Mouse (Mus musculus) stomach, postnatal 0 days (tissue): ENCODE measurements around the gene Eci2. TPM values are rescaled to one million over a fixed set of nuclear protein-coding genes. Genes with fewer than 3 reads are reported as not detected.
"Not testable (repeated sequence)": the region's sequence is repeated elsewhere in the genome, so short reads cannot be mapped to it uniquely, and the experiment has no call there.

ENCODE experiments used
- ATAC-seq: fragments of 200-750 bp; cut with Nextera tagmentation; 2 replicates; pipeline ENCODE4 v1.8.0; 2017; ENCODE audit not compliant: low FRiP score, low TSS enrichment
- DNase-seq: peaks from one replicate; pipeline ENCODE4 v3.0.0-alpha.2; 2016; ENCODE audit warnings: low spot score
- H3K27ac ChIP-seq: fragments of 300-500 bp; sonication (generic); replicated peaks from 2 replicates; pipeline ENCODE4 v1.5.1; 2014; ENCODE audit warnings: mild to moderate bottlenecking, control low read depth
- H3K27me3 ChIP-seq: fragments of 300-500 bp; sonication (generic); 2 replicates; pipeline ENCODE4 v1.6.1; 2014; ENCODE audit warnings: low read length; ENCODE audit not compliant: control insufficient read depth, insufficient read depth
- H3K36me3 ChIP-seq: fragments of 300-500 bp; sonication (generic); 2 replicates; pipeline ENCODE4 v1.6.1; 2014; ENCODE audit warnings: low read length, mixed read lengths; ENCODE audit not compliant: control insufficient read depth, insufficient read depth
- H3K4me1 ChIP-seq: fragments of 300-500 bp; sonication (generic); replicated peaks from 2 replicates; pipeline ENCODE4 v1.6.1; 2014; ENCODE audit warnings: antibody characterized with exemption; ENCODE audit not compliant: control insufficient read depth, insufficient read depth
- H3K4me2 ChIP-seq: fragments of 300-500 bp; sonication (generic); replicated peaks from 2 replicates; pipeline ENCODE4 v1.6.1; 2014; ENCODE audit warnings: low read depth, mild to moderate bottlenecking, control low read depth, moderate library complexity
- H3K4me3 ChIP-seq: fragments of 300-500 bp; sonication (generic); 2 replicates; pipeline ENCODE4 v1.5.1; 2014; ENCODE audit warnings: low read depth, low read length, control low read depth
- H3K9ac ChIP-seq: fragments of 300-500 bp; sonication (generic); 2 replicates; pipeline ENCODE4 v1.6.1; 2014; ENCODE audit warnings: mild to moderate bottlenecking, low read length, control low read depth, mixed read lengths
- H3K9me3 ChIP-seq: fragments of 300-500 bp; sonication (generic); 2 replicates; pipeline ENCODE4 v1.6.1; 2016; ENCODE audit warnings: low read length; ENCODE audit not compliant: control insufficient read depth
- CTCF ChIP-seq: IDR thresholded peaks from 2 replicates; pipeline ENCODE4 v1.5.1; 2016; ENCODE audit warnings: antibody characterized with exemption, low read depth, mild to moderate bottlenecking, moderate library complexity
- EP300 ChIP-seq: optimal IDR thresholded peaks from 2 replicates; pipeline ENCODE3; 2016; ENCODE audit warnings: antibody characterized with exemption
- WGBS: fragments of 180-500 bp; shearing (Covaris S2); extraction: QIAGEN DNeasy Blood & Tissue Kit; methylation state at CpG from one replicate; pipeline ENCODE4 v1.1.7; 2014; 5-methylcytosine and 5-hydroxymethylcytosine counted together
- polyA plus RNA-seq: library from polyadenylated mRNA; unstranded; fragments of >200 nt; fragmentation: Nextera tagmentation; extraction: Ambion mirVana; gene quantifications from 2 replicates; pipeline ENCODE4 v1.2.1, GENCODE M21; 2015

The Eci2 gene
- polyA plus RNA-seq, 1 experiment from 2014 or later: 163 TPM

DNA sequence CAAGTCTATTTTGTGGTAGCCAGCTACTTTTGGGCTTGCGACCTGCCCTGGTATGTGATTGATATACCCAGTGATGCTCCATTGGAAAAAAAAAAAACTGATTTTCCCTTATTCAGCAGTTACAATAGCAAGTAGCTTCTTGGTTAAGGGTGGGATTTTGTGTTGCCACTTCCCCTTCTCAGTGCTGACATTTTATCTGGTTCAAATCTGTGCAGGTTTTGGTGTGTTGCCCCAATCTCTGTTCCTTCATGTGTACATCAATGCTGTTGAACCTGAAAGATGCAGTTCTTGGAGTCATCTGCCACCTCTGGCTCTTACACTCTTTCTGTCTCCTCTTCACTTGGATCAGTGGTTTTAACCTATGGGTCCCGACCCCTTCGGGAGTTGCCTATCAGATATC, 1.5 kb upstream of the Eci2 start:
- no peaks in the 10 kb centered on the region for H3K4me1 ChIP-seq
- 91% methylated on average over 3 of the region's 3 CpGs for WGBS
- TF ChIP-seq CTCF: no peak
- no peak for TF ChIP-seq EP300
- H3K9ac ChIP-seq: no peak overlapping the region
- H3K27ac ChIP-seq: no peak overlapping the region
- no peaks in the 10 kb centered on the region for H3K36me3 ChIP-seq
- DNase-seq (no peak), ATAC-seq (no peak)
- H3K4me2 ChIP-seq: no peak overlapping the region
- H3K9me3 ChIP-seq: no peaks in the 10 kb centered on the region
- no peak overlapping the region for H3K4me3 ChIP-seq
- no peaks in the 10 kb centered on the region for H3K27me3 ChIP-seq

DNA sequence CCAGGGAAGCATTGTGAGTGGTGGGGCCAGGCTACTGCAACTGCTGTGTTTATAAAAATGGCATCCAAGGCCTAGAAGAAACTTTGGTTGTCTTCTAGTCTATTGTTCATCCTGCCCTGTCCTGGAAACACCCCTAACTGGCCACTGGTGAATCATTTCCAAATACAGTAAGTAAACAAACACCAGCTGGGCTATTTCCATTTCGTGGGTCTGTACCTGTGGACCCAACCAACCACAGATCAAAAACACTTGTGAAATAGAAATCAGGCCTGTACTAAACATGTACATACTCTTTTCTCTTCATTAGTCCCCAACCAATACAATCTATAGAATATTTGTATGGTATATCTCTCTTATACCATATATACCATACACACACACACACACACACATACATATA, 3.5 kb downstream of the Eci2 start:
- H3K9me3 ChIP-seq, H3K36me3 ChIP-seq, H3K27me3 ChIP-seq, H3K4me2 ChIP-seq, H3K4me1 ChIP-seq, DNase-seq, H3K4me3 ChIP-seq, H3K9ac ChIP-seq, H3K27ac ChIP-seq, ATAC-seq: not testable (repeated sequence)
- 31% methylated on average over 1 of the region's 1 CpGs for WGBS

DNA sequence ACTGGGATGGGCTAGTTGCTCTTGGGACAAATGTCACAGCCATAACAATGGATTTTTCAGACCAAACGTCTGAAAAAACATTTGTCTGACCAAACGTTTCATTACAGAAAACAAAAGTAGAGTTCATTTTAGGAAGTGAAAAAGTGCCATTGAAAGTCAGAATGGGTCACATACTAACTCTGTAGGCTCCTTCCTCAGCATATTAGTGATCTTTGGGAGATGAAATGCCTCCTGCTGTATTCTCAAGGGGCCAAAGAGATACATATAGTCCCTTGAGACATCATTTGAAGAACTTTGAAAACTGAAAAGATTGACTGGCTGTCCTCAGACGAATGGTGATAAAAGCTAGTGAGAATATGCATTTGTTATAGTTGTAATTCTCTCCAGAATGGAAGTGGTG, 6.5 kb downstream of the Eci2 start:
- no peak for TF ChIP-seq EP300
- TF ChIP-seq CTCF: no peak
- Histone ChIP-seq H3K4me3 (no peak overlapping the region), H3K27me3 (no peaks in the 10 kb centered on the region), H3K36me3 (no peaks in the 10 kb centered on the region), H3K9me3 (no peaks in the 10 kb centered on the region), H3K4me1 (no peaks in the 10 kb centered on the region), H3K4me2 (no peak overlapping the region), H3K9ac (no peak overlapping the region), H3K27ac (no peak overlapping the region)
- ATAC-seq: no peak
- 72% methylated on average over 3 of the region's 3 CpGs for WGBS
- no peak for DNase-seq

DNA sequence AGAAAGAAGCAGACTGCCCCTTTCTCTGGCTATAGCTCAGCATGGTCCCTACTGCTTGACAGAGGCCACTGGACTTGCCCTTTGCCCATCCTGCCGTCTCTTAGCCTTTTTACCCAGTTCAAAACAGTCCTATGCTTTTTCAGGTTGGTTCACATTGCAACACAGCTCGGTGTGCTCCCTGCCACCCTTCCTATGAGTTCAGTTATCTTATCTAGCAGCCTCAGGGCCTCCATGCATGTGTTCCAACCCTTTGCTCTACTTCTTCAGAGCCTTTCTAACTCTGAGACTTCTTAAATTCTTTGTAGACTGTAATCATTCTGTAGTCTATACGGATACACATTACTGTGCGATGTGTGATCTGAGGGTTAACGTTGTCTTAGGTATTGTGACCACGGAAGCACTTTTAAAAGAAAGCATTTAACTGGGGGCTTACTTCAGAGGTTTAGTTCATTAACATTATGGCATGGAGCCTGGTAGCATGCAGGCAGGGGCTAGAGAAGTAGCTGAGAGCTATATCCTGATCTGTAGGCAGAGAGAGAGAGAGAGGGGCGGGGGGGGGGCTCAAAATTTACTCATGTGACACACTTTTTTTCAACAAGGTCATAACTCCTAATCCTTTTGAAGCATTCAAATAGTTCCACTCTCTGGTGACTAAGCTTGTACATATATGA, 7.9 kb downstream of the Eci2 start:
- no peak overlapping the region for H3K4me3 ChIP-seq
- H3K9me3 ChIP-seq: no peaks in the 10 kb centered on the region
- no peaks in the 10 kb centered on the region for H3K4me1 ChIP-seq
- WGBS: 75% methylated on average over 7 of the region's 7 CpGs
- TF ChIP-seq CTCF (no peak), EP300 (no peak)
- ATAC-seq (0 out of 2 replicates have a peak, but pooled peaks have one; percentile 47), DNase-seq (no peak)
- H3K36me3 ChIP-seq: no peaks in the 10 kb centered on the region
- H3K9ac ChIP-seq: no peak overlapping the region
- H3K27ac ChIP-seq: no peak overlapping the region
- no peak overlapping the region for H3K4me2 ChIP-seq
- H3K27me3 ChIP-seq: no peaks in the 10 kb centered on the region

DNA sequence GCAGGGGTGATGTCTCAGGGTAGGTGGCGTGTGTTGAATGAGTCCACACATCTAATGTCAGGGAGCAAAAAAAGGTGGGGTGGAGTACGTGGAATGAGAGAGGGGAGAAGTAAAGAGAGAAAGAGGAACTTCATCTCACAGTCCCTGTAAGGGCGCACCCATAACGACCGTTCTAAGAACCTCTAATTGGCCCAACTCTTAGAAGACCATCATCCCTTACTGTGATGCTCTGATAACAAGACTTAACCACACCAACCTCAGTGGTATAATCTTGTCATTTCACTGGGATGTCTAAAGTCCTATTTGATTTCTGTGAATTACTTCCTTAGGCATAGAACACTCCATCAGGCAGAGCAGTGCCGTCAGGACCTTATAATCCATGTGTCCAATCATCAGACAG, 9.5 kb downstream of the Eci2 start:
- no peak overlapping the region for H3K4me3 ChIP-seq
- no peaks in the 10 kb centered on the region for H3K27me3 ChIP-seq
- no peaks in the 10 kb centered on the region for H3K36me3 ChIP-seq
- ATAC-seq (no peak), DNase-seq (no peak)
- no peak overlapping the region for H3K27ac ChIP-seq
- WGBS: 86% methylated on average over 6 of the region's 6 CpGs
- no peaks in the 10 kb centered on the region for H3K9me3 ChIP-seq
- no peaks in the 10 kb centered on the region for H3K4me1 ChIP-seq
- H3K9ac ChIP-seq: no peak overlapping the region
- no peak for TF ChIP-seq CTCF
- no peak for TF ChIP-seq EP300
- H3K4me2 ChIP-seq: no peak overlapping the region

DNA sequence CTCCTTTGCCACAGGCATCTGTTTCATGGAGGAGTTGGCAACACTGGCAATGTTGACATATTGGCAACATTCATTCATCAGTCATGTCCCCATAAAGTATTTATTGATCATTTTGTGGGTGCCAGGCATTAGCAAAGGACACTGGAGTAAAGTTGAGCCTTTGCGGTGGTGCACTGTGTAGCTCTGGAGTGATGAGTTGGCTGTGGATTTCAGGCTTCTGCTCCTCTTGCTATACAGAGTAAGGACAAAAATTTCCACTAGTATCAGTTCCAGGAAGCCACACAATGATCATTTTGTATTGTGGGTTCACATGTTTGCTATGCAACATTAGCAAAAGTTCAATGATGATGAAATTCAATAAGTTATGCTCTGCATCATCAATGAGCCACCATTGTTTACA, 10.8 kb downstream of the Eci2 start:
- Histone ChIP-seq H3K36me3 (no peaks in the 10 kb centered on the region), H3K4me1 (no peaks in the 10 kb centered on the region), H3K27ac (no peak overlapping the region), H3K4me2 (no peak overlapping the region), H3K9me3 (no peaks in the 10 kb centered on the region), H3K27me3 (no peaks in the 10 kb centered on the region), H3K4me3 (no peak overlapping the region), H3K9ac (no peak overlapping the region)
- TF ChIP-seq EP300: no peak
- no peak for TF ChIP-seq CTCF
- 92% methylated on average over 1 of the region's 1 CpGs for WGBS
- DNase-seq (no peak), ATAC-seq (no peak)
